Mouse (Mus musculus) adipocyte (in vitro differentiated cells): ENCODE results near the gene Btbd9.
A peak's percentile ranks its signal among the peaks of the same experiment; 100 is the strongest.

Experiments used
- DNase-seq: peaks from one replicate; pipeline ENCODE4 v3.0.0-alpha.2; 2016; ENCODE audit warnings: low spot score

Gene Btbd9

DNA sequence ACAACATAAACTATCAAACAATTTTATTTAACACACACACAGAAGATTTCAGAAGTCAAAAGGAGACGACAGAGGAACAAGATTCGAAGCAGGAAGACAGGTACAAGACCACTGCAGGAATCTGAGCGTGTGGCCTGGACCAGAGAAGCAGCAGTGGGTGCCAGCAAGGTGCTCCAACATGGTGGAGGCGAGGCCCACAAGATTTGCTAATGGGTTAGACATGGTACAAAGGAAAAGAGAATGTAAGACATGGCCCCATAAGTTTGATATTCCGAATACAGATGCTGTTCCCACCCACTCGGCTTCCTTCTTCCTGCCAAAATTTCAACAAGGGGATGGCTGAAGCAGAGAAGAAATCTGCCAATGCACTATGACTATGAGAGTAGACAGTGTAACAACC lies 94.5 kb downstream of the Btbd9 start:
- DNase-seq: no peak

DNA sequence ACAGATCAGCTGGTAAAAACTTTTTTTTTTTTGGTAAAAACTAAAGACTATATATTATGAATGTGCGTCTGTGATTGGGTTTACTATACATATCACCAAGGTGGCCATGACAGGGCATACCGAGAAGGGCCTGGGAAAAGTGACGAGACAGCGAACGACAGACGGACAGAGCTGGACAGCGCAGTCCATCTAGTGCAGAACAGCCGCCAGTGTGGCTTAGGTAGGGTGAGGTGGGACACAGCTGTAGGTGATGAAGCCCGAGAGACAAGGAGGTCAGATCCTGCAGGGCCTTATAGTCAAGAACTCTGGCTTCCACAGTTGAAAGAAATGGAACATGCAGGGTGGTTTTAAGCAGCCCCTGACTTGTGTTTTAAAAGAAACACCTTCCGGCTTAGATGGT lies 94.9 kb downstream of the Btbd9 start:
- DNase-seq: no peak

DNA sequence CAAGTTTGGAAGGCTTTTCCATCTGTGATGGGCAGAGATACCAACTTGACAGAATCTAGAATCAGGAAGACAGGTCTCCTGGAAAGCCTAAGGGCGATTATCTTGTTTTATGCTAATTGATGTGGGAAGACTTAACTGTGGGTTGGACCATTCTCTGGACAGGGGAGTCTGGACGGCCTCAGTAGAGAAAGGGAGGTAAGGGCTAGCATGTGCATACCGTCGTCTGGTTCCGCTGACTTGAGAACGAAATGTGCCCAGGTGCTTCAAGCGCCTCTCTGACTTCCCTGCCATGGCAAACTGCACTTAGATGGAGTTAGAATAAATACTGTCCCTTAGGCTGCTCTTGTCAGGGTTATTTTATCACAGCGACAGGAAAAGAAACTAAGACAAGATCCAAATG lies 95.9 kb downstream of the Btbd9 start:
- DNase-seq: no peak

DNA sequence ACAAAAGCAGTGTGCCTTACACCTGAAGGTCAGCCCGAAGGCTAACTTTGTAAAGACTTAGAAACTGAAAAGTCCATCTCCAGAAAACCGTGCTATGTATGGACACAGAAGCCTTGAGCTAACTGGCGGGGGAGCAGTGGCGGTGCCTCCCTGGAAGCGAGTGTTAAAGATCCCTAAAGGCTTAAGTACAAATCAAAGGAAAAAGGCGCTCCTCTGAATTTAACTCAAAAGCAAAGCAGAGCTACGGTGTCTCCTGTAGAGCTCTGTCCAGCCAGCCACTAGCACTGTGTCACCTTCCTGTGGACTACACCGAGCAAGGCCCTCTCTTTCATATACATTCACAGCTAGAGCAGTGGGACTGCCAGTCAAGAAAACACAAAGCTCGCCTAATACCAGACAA lies 98.1 kb downstream of the Btbd9 start:
- no peak for DNase-seq

DNA sequence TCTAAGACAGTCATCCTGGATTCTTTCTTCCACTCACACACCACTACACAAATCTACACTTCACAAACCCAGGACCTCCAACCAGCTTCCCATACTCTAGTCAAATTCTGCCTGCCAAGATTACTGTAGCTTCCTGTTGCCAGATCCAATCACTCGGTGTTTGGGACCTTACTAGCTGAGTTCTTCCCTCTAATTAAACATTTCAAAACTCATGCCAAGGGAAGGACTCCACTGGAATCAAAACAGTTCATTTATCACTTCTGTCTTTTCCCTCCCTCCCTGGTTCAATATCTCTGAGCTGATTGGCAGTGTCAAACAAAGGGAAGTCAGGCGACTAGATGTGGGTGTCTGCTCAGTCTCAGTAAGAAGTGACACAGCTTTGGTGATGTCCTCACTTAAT lies 101.7 kb downstream of the Btbd9 start:
- no peak for DNase-seq

DNA sequence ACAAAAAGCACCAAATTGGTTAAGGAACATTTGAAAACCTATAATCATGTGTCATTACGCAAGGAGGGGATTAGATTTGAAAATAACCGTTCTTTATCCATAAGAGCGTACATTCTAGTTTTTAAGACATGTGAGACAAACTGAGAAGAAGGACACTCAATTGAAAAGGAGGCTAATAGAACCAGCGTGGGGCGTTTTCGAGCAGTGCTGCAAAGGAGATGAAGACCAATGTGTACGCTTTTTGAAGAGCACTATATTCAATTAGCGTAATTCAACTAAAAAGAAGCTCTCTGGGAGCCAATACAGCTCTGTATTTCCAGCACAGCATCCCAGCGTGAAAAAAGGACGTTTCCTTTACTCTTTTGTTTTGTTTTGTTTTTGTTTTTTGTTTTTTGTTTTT lies 103.5 kb downstream of the Btbd9 start:
- DNase-seq: no peak

DNA sequence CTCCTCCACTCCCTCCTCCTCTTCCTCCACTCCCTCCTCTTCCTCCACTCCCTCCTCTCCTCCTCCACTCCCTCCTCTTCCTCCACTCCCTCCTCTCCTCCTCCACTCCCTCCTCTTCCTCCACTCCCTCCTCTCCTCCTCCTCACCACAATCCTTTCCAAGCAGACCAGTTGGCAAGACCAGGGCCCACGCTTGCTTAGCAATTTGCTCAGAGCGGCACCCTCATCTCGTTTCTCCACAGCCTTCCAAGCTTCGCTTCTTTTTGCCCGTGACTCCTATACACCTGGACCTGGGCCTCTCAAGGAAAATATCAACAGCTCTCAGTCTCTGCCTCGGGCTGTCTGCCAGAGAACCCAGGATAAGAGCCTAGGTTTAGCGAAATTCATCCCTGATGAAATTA lies 104.8 kb downstream of the Btbd9 start:
- no peak for DNase-seq

DNA sequence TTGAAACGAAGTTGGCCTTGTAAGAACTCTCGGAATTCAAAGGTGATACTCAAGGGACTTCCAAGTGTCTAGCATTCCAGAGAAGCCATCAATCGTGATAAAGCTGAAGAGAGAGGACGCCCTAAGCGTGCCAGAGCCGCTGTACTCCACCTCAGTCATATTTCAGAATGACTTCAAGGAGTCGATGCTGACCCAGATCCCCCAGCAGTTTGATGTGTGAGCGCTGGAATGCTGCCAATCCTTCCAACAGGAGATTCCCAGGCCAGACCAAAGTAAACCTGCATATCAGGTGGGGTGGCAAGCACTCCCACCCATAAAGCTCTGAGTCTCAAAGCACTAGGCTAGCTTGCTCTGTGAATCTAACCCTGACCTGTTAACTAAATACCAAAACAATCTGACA lies 105.5 kb downstream of the Btbd9 start:
- DNase-seq: no peak

DNA sequence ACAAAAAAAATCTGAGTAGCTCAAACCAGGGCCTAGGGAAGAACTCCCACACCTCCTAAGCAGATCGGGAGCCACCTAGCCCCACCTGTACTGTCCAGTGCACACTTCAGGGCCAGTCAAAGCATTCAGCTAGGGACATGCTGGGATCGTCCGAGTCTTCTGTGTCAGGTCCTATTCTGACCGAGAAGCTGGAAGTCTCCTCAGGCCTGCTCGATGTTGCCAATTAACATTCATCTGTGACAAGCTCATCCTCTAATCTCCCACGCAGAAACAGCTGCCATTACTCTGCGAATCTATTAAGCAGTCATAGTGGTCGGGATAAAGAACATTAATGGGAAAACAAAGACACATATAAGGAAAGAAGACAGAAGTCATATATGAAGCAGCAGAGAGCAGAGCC lies 106.0 kb downstream of the Btbd9 start:
- no peak for DNase-seq

DNA sequence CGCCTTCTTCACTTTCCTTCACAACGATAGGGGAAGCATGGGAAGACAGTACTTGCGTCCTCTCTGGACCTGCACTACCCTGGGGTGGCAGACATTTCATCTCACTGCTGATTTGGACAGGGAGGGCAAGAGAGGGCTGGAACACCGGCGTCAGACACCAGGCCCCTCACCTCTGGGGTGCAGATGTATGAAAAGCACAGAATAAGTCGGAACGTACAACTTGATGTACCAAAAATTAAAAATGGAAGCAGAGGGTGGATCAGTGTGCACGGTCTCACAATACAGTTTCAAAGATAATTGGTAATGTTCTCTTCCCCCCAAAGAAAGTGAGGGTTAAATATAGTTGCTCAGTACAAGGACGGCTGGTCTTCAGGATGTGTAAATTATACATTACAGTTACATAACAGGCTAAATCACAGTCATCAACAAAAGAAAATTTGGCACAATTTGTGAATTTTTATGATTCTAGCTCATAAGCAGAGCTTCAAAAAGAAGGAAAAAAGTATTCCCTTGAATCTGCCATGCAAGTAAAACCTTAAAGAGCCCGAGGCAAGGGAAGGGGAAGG lies 106.7 kb downstream of the Btbd9 start:
- no peak for DNase-seq

DNA sequence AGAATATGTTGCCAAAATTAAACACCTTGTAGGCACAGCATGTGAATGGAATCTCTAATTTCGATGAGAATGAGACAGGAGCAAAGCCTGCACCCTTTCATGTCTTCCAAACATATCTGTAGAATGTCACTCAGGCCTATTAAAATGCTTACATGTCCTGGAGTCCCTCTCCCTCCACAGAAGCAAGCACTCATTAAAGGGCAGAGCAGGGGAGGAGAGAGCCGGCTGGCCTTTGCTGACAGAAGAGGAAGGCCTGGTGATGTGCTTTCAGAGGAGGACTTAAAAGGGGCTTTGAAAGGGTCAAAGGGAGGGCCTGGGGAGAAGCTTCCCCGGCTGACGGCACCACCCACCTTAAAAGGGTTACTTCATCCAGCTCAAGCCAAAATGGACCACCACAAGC lies 107.9 kb downstream of the Btbd9 start:
- DNase-seq: no peak

DNA sequence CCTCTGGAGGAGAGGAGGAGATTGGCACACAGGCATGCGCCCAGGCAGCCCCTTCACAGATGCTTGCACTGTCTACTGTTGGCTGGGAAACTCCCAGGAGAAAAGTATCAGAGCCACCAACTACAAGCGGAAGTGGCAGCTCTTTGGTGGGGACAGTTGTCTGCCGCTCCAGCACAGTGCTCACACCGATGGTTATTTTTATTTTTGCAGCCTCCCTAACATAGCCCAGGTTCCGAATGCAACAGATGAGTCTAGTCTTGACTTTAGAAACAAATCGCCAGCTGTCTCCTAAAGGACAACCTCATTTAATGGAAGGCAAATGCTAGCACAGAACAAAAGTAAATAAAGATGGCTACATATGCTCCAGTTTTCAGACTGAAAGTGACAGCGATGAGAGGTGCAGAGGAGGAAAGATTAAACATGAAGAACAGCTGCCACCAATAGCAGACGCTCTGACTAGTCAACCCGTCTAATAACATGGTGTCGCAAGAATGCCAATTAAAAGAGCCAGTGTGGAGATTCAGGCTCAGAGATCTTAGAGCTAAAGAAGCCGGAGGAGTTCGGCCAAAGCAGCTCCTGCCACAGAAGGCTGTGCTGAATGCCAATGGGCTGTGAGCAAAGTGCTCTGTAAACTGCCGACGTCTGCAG lies 108.6 kb downstream of the Btbd9 start:
- DNase-seq: no peak

DNA sequence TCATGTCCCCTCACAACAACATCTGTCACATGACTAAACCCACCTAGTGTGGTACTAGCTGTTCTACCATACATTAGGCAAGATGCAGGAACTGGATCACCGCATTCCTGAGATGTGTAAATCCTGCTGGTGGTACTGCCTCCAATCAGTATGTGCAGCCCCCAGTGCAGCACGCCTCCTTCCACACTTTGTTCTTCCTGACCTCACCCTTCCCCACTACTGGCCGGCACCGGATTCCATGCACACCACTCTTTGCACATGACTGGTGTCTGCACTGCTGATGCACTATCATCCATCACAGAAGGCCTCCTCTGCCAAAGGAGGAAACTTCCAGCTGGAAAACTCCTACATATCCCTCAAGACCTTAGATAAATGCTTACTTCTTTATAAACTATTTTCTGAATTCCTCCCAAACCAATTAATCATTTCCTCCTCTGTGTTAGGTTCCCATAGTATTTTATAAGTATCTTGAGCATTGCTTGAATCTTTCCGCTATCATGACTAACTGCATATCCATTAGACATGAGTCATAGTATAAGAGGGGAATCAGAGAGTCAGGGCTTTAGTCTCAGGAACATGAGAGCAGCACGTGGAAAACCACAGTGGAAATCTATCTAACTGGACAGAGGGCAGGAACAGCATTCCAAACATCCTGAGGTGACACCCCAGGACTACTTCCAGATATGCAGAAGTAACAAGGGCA lies 111.1 kb downstream of the Btbd9 start:
- DNase-seq: no peak

DNA sequence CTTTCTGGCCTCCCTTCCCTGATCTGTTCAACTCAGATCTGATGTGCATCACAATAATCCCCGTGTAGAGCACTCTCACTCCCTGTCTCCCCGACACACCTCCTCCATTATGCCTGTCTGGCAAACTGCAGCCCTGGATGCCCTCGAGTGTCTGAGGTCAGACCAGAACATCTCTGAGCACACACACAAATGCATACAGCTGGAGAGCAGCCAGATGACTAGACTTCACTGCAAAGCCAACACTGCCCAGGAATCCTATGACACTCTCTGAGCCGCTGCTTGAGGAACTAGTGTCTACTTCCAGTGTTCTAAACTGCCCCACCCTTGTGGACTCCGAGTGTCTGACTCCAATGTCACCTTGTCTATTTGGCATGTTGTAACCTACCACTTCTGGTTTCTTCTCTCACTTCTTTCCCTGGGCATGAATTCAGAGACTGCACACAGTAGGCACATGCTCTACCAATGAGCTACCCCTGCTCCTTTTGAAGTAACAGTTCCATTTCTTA lies 112.0 kb downstream of the Btbd9 start:
- DNase-seq: peak; percentile 21

DNA sequence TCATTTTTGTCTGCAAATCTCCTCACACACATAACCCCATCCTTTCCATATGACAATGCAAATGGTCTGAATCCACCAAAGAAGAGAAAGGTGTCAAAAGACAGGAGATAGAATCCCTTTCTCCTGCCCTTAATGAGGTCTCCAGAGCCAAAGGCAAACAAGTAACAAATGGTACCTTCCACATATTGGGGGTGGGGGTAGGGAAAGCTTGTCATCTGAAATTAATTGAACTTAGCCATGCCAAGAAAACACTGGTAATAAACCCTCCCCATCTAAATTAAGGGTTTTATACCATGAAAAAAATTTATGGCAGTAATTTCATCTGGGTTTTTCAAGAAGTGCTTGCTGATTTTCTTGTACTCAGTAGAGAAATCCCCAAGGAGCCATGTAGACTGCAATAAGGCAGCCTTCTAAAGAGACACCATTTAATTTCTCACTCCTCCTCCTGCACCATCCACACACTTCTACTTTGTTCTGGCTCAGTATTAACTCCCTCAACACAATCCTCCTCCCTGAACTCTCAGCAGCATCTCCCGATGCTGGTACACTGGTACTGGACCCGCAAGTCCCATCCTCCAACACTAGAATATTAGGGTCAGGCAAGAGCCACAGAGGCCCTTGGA lies 115.5 kb downstream of the Btbd9 start:
- DNase-seq: no peak

DNA sequence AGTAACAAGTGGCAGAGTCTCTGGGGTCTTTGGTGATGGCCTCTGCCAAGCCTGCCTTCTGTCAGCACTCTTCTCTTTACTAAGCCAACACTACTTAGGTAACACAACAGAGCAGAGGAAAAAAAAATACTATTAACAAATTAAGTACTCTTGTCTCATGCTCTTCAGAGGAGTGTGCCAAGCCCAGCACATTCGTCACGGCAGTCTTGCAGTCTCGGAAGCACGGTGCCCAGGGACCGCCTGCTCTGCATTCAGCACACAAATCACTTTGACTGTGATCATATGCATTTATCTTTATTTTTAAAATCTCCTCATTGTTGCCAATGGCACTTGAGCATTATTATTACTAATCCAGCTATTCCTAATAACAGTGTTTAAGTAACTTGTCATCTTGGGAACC lies 116.6 kb downstream of the Btbd9 start:
- no peak for DNase-seq

DNA sequence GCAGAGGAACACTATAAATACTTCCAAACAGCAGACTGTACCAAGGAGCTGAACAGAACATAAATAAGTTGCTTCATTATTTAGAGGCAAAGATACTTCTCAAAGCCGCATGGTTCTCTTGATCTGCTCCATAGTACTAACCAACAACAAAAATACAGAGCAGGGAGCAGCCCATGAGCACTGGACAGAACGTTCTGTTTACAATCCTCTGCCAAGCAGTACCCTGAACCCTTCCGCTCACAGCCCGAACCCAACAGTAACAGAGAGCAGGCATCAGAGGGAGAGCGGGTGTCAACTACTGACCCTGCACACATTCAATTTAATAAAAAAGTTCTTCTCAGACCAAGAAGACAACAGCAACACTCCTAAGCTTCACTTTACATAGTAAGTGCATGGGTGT lies 117.4 kb downstream of the Btbd9 start:
- peak; percentile 35 for DNase-seq

DNA sequence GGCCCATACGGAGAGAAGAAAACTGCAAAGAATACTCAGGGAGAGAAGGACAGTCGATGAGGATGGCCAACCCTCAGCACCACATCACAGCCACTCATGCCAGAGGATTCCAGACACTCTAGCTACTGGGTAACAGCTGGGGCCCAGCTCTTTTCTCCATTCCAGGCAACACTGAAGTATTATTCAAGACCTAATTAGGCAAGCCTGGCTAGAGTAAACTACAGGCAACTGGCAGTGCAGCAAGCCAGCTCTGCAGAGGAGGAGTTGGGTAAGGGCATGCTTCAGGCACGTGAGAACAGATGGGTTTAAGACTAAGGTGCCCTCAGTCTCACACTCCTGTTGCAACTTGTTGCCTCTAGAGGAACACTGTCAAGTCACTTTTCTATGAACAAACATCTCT lies 118.0 kb downstream of the Btbd9 start:
- DNase-seq: peak; percentile 75

DNA sequence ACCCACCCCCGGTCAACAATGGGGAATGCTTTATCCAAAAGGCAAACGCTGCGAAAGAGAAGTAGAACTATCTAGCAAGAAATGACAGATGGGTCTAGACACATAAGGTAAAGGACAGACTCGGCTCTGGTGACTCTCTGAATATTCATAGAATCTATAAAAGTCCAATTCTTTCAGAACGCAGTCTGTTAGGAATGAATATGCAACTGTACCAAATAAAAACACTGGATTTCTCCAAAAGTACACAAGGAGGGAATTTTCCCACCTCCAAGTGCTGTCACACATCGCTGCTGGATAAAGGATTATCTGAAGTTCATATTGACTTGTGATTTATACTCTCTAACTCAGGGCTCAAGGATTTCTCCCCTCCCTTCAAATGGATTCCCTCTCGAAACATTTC lies 118.8 kb downstream of the Btbd9 start:
- DNase-seq: no peak

DNA sequence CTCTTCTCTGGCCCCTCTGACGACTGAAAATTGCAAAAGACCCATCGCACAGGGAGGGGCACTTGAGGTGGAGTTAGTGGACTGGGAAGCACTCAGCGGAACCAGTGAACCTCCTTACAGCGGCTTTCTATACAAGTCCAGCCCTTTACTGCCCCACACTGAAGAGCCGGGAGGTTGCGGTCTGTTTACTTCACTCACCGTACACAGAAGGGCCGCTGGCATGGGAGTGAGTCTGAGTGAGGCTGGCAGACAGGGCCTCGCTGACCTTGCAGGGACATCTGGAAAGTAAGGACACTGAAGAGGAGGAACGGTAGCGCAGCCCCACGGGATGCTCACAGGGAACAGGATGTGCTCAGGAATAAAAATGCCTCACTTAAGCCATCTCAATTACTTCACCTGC lies 120.0 kb downstream of the Btbd9 start:
- no peak for DNase-seq

DNA sequence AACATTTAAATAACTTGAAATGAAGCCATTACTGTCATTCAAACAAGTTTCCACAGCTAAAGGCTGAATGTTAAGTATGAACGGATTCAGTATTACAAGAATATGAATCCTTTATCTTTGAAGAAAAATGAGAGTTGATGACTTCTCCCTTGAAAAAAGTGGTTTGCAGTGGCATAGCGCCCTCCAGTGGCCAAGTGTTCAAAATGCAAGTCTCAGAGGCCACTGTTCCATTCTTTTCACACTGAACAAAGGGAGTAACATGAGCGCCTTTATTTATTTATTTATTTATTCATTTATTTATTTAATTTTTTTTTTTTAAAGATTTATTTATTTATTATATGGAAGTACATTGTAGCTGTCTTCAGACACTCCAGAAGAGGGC lies 121.4 kb downstream of the Btbd9 start:
- DNase-seq: peak; percentile 91

DNA sequence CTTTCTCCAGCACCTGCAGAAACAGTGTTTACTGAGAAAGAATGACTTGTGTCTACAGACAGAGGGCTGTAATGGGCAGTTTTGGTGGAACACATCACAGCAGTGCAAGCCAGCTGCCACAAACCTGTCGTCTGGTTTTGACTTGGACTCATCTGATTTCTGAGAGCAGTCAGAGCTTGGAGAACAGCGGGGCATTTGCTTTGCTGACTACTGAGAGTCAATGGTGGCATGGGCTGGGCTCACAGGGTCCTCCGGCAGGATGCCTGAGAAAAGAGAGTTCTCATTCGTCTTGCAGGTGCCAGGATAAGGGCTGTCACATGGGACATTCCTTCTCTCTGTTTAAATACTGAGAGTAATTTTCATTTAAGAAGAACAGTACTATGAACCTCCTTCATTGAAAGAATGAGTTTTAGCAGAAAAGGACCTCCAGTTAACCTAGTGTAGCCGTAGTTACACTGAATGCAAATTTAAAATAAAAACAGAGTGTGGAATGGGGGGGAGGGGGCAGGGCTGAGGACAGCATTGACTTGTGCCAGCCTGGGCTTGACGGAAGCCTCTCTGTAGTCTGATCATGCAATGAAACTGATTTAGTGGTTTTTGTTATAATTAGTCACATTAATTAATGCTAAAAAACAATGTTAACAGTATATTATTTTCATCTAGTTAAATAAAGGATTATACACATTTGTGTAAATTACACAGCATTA lies 122.0 kb downstream of the Btbd9 start:
- no peak for DNase-seq

DNA sequence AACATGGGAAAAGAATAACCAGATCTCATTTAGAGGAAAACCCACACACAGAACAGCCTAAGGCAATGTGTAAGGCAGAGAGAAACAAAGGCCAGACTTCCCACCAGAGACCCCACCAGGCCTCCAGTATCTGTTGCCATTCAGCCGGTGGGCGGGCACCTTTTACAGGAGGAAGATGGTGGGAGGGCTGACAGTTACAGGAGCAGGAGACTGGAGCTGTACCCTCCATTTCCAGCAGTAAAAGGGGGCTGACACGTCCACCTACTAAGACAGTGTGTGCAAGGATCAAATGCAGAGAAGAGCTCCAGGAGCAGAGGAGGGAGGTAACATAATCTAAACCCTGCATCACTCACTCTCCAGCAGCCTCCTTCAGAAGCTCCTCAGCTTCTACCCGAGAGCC lies 123.0 kb downstream of the Btbd9 start:
- no peak for DNase-seq
